Mouse (Mus musculus): ENCODE measurements at regions not wholly inside any gene's neighbourhood (a gene's known extent, or its start where the extent isn't known, plus 50 kb on each side); places are given as distances from the start of the nearest gene placed in this dataset.
A peak's percentile ranks its signal among the peaks of the same experiment; 100 is the strongest.

DNA sequence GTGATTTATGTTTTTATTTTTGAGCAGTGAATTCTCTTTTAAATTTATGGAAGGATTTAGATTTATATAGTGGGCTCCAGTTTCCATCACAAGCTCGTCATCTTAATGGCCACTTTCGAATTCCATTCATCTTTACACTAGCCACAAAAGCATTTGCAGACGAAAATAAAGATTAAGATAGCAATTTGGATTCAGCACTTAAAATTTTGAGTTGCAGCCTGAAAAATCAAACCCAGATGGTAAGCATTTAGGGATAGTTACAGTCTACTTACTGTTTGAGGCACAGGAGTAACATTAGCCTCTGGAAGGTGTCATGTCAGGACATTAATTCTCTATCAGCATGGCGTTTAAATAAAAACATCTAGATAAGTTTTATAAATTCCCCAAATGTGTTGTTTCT lies 423.2 kb downstream of the Etnk1 start:
- TF ChIP-seq CTCF (IDR thresholded peaks at IDR 0.05) = no peak
- no peak for DNase-seq (ENCODE audit: low read depth, low spot score)
- POLR2A ChIA-PET = no interaction called here
- CTCF ChIA-PET = no interaction called here
- in situ Hi-C loops (cut with MboI; ENCODE audit: low pct_unique_long_range_greater_than_20kb) = no loop called here
- H3K27me3 ChIP-seq = peaks cover 9% of the 10 kb centered on the region
- no peak for ATAC-seq

DNA sequence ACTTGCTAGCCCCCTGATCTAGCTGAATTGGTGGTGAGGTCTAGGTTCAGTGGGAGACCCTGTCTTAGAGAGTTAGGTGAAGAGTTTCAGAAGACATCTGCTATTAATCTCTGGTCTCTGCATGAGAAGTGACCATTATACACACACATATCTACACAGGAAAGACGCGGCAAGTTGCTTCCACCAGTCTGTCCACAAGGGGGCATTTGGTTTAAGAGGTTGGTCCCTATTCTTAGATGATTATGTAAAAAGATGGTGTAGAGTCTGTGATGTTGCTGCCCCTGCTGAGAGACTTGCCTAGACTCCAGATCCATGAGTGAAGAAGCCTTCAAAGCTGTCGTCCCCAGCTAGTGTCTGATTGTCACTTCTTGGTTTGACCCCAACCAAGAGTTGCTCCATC lies 425.5 kb downstream of the Etnk1 start:
- DNase-seq (ENCODE audit: low read depth, low spot score) (no peak), ATAC-seq (no peak)
- H3K27me3 ChIP-seq = peaks cover 10% of the 10 kb centered on the region
- ChIA-PET POLR2A (no interaction called here), CTCF (no interaction called here)
- in situ Hi-C loops (cut with MboI; ENCODE audit: low pct_unique_long_range_greater_than_20kb) = no loop called here
- TF ChIP-seq CTCF (IDR thresholded peaks at IDR 0.05) = peak; percentile 18

GRCm38 (mm10) chr6:143595486-143595885 lies 428.5 kb downstream of the Etnk1 start:
- no peak for ATAC-seq
- no peak for TF ChIP-seq CTCF (IDR thresholded peaks at IDR 0.05)
- in situ Hi-C loops (cut with MboI; ENCODE audit: low pct_unique_long_range_greater_than_20kb) = no loop called here
- DNase-seq (ENCODE audit: low read depth, low spot score) = no peak
- ChIA-PET POLR2A (no interaction called here), CTCF (no interaction called here)
- H3K27me3 ChIP-seq = peaks cover 4% of the 10 kb centered on the region

DNA sequence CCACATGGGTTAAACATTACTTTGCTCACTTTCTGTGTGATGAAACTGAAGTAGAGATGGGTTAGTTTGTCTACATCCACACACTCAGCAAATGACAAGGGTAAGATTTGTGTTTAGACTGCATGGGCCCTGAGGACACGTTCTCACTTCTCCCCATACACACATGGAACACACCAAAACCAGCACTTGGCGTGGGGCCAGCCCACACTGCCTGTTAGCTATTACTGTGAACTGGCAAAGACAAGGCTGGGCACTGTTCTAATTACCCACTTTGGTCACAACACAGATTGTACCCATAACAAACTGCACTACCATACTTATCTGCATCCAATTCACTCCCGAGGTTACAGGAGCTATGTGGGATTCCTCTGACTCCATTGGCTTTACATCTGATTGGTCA lies 430.4 kb downstream of the Etnk1 start:
- CTCF ChIA-PET = interaction anchor here (1.0 kb wide), 1 partner anchor 11 kb away, joined by 4 read pairs; no protein-coding TSS in a partner anchor
- in situ Hi-C loops (cut with MboI; ENCODE audit: low pct_unique_long_range_greater_than_20kb) = no loop called here

GRCm38 (mm10) chr6:143598916-143599315 lies 431.9 kb downstream of the Etnk1 start:
- ChIA-PET POLR2A (no interaction called here), CTCF (no interaction called here)
- no peak for DNase-seq (ENCODE audit: low read depth, low spot score)
- in situ Hi-C loops (cut with MboI; ENCODE audit: low pct_unique_long_range_greater_than_20kb) = no loop called here
- no peak for ATAC-seq
- H3K27me3 ChIP-seq = peaks cover 11% of the 10 kb centered on the region
- TF ChIP-seq CTCF (IDR thresholded peaks at IDR 0.05) = no peak

More for the DNA sequence above, 430.4 kb downstream of the Etnk1 start:
- DNase-seq (ENCODE audit: low read depth, low spot score) (no peak), ATAC-seq (no peak)
- no peak for TF ChIP-seq CTCF (IDR thresholded peaks at IDR 0.05)
- peaks cover 11% of the 10 kb centered on the region for H3K27me3 ChIP-seq
- POLR2A ChIA-PET = interaction anchor here (0.5 kb wide), 1 partner anchor 94 kb away, joined by 3 read pairs; no protein-coding TSS in a partner anchor

- peak; percentile 88 for TF ChIP-seq CTCF (IDR thresholded peaks at IDR 0.05)
- ATAC-seq (peak; percentile 82), DNase-seq (ENCODE audit: low read depth, low spot score) (no peak)
- POLR2A ChIA-PET = no interaction called here
- in situ Hi-C loops (cut with MboI; ENCODE audit: low pct_unique_long_range_greater_than_20kb) = loop anchor here (10.0 to 25.0 kb wide), 2 partner anchors 284 to 1353 kb away; no protein-coding TSS in a partner anchor
- CTCF ChIA-PET = interaction anchor here (1.0 to 1.1 kb wide), 2 partner anchors 12 kb away, joined by 3 to 4 read pairs; no protein-coding TSS in a partner anchor
- no peaks in the 10 kb centered on the region for H3K27me3 ChIP-seq
These were observed 442.1 kb downstream of the Etnk1 start for GRCm38 (mm10) chr6:143609100-143609499.

DNA sequence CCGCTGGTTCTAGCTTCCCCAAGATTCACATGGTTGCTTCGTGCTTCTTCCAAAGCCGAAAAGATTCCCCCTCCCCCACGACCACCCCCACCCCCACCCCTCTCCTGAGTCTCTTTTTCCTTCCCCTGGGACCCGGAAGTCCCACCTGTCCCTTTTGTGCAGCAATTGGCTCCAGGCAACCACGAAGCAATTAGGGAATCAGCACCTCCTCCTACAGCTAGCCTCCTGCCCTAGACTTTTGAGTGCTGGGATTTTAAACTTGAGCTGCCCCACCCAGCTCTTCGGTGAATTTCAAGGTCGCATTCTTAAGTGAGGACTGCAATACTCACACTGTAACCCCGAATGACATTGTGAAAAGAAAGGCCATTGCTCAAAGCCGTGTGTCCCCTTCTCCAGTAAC lies 445.9 kb downstream of the Etnk1 start:
- H3K27me3 ChIP-seq = no peaks in the 10 kb centered on the region
- ATAC-seq (no peak), DNase-seq (ENCODE audit: low read depth, low spot score) (no peak)
- in situ Hi-C loops (cut with MboI; ENCODE audit: low pct_unique_long_range_greater_than_20kb) = loop anchor here (25.0 kb wide), 1 partner anchor 1349 kb away; no protein-coding TSS in a partner anchor
- CTCF ChIA-PET = no interaction called here
- no peak for TF ChIP-seq CTCF (IDR thresholded peaks at IDR 0.05)
- POLR2A ChIA-PET = interaction anchor here (0.6 kb wide), 1 partner anchor 40 kb away, joined by 5 read pairs; no protein-coding TSS in a partner anchor

GRCm38 (mm10) chr6:143614431-143614987 lies 447.5 kb downstream of the Etnk1 start:
- TF ChIP-seq CTCF (IDR thresholded peaks at IDR 0.05) = no peak
- ATAC-seq = no peak
- DNase-seq (ENCODE audit: low read depth, low spot score) = no peak
- no peaks in the 10 kb centered on the region for H3K27me3 ChIP-seq
- in situ Hi-C loops (cut with MboI; ENCODE audit: low pct_unique_long_range_greater_than_20kb) = loop anchor here (25.0 kb wide), 1 partner anchor 1348 kb away; no protein-coding TSS in a partner anchor
- POLR2A ChIA-PET = interaction anchor here (0.7 kb wide), 1 partner anchor 8 kb away, joined by 3 read pairs; no protein-coding TSS in a partner anchor
- CTCF ChIA-PET = no interaction called here

DNA sequence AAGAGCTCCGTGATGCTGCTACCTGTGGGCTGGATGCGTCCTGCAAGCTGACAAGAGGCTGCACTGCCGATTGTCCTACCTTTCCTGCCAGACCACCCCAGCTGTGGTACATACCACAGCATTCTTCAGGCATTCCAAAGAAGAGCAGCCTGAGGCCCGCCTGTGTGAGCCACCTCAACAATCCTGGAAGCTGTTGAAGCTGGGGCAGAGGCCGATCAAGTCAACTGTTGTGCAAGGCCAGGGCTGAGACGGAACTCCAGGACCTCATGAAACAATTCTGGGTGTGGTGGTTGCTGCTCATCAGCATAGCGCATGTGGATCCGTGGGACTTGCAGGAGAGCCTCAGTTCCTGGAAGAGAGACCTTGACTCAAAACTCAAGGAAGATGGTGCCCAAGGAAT lies 448.3 kb downstream of the Etnk1 start:
- no peak for ATAC-seq

DNA sequence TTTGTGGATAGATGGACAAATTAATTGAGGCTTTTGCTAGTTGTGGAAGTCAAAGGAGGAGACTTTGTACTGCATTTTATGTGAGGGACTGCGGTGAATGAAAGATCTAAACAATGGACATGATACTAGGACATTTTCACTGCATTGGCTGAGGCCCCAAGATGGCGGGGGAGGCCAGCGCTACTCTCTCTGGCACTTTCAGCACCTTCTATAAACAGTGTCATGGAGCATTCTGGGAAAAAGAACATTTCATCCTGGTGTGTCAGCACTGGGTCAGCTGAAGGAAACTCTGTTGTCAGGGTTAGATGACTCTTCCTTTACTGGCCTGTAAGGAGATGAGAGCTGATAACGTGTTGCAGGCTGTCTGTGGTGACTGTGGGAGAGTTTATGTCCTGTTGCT lies 449.4 kb downstream of the Etnk1 start:
- no peak for TF ChIP-seq CTCF (IDR thresholded peaks at IDR 0.05)
- ChIA-PET CTCF (no interaction called here), POLR2A (no interaction called here)
- ATAC-seq (peak; percentile 68), DNase-seq (ENCODE audit: low read depth, low spot score) (no peak)
- in situ Hi-C loops (cut with MboI; ENCODE audit: low pct_unique_long_range_greater_than_20kb) = loop anchor here (25.0 kb wide), 1 partner anchor 1346 kb away; no protein-coding TSS in a partner anchor
- H3K27me3 ChIP-seq = no peaks in the 10 kb centered on the region

More for the DNA sequence above, 448.3 kb downstream of the Etnk1 start:
- in situ Hi-C loops (cut with MboI; ENCODE audit: low pct_unique_long_range_greater_than_20kb) = loop anchor here (25.0 kb wide), 1 partner anchor 1347 kb away; no protein-coding TSS in a partner anchor
- CTCF ChIA-PET = no interaction called here
- DNase-seq (ENCODE audit: low read depth, low spot score) = no peak
- TF ChIP-seq CTCF (IDR thresholded peaks at IDR 0.05) = no peak
- no peaks in the 10 kb centered on the region for H3K27me3 ChIP-seq
- POLR2A ChIA-PET = no interaction called here

- in situ Hi-C loops (cut with MboI; ENCODE audit: low pct_unique_long_range_greater_than_20kb) = loop anchor here (25.0 kb wide), 1 partner anchor 1344 kb away; no protein-coding TSS in a partner anchor
- POLR2A ChIA-PET = no interaction called here
- CTCF ChIA-PET = no interaction called here
- DNase-seq (ENCODE audit: low read depth, low spot score) (no peak), ATAC-seq (no peak)
- H3K27me3 ChIP-seq = no peaks in the 10 kb centered on the region
- no peak for TF ChIP-seq CTCF (IDR thresholded peaks at IDR 0.05)
These were observed 451.5 kb downstream of the Etnk1 start for GRCm38 (mm10) chr6:143618558-143618957.
